Mouse (Mus musculus) duodenum, adult 2 months (tissue): ENCODE data around the gene Rnf149. TPM values are rescaled to one million over a fixed set of nuclear protein-coding genes. Genes with fewer than 3 reads are reported as not detected.

Source experiments
- polyA plus RNA-seq: library from polyadenylated mRNA; depleted of rRNA; stranded (reverse); fragments of >200 nt; gene quantifications from 2 replicates; pipeline ENCODE4 v1.2.3, GENCODE M21; 2012; ENCODE audit warnings: low replicate concordance; rRNA removed

Rnf149 gene
- 16.3 and 17.6 TPM in 2 replicates for polyA plus RNA-seq

GRCm38 (mm10) chr1:39577253-39577705, at the start of gene Rnf149:
TSS of gene Rnf149 (minus strand) at chr1:39577405.

GRCm38 (mm10) chr1:39534831-39535230, 42.4 kb downstream of the Rnf149 start, which contains the start of gene Cnot11:
TSS of gene Cnot11 (plus strand) at chr1:39534992.

Other genes with a start within 250 kb of the Rnf149 start
- gene Rpl31, start 209.6 kb downstream of the Rnf149 start, polyA plus RNA-seq, result 21.4 and 29.6 TPM in 2 replicates
- gene Tbc1d8, start 98.7 kb downstream of the Rnf149 start, polyA plus RNA-seq, result 5.8 and 8.8 TPM in 2 replicates
- 19.3 and 29.8 TPM in 2 replicates for gene Cnot11, start 42.4 kb downstream of the Rnf149 start, polyA plus RNA-seq
- gene Creg2, start 74.1 kb upstream of the Rnf149 start, polyA plus RNA-seq, result 0.08 and 0.13 TPM in 2 replicates
- 0.06 TPM in 1 of 2 replicates, not detected in the other for gene Rfx8, start 143.6 kb upstream of the Rnf149 start, polyA plus RNA-seq
- gene Gm3646, start 227.9 kb upstream of the Rnf149 start, polyA plus RNA-seq, result not detected in 2 replicates